Mouse (Mus musculus): ENCODE results near the gene Gimap5.

The Gimap5 gene

GRCm38 (mm10) chr6:48745959-48746889 lies at the start of gene Gimap5:
Gene Gimap5 (plus strand): TSS chr6:48746197.
- DNase-seq (ENCODE audit: low spot score), result peak; percentile 36

DNA sequence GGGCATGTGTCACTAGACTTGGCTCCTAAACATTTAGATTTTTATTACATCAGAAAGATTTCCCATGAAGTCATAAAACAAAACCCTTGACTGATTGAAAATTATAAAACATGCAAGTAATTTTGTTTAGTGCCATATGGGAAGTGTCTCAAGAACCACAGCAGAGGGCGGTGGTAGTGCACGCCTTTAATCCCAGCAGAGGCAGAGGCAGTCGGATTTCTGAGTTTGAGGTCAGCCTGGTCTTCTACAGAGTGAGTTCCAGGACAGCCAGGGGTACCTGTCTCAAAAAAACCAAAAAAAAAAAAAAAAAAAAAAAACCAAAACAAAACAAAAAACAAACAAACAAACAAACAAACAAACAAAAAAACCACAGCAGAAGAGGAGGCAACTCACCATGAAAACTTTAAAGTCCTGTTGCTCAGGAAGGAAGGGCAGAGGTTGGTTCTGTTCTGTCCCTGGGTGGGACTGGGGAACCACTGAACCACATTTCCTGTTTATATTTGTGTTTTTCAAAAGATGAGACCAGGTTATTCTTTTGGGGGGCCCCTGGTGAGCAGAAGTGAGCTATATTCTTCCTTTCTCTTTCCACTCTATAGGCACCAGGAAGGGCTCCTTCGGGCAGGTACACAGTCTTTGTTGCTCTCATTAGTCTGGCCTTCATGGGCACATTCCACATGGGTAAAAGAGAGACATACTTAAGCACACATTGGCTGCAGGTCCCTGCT lies 49.0 kb upstream of the Gimap5 start:
- DNase-seq (ENCODE audit: low spot score), result no peak

DNA sequence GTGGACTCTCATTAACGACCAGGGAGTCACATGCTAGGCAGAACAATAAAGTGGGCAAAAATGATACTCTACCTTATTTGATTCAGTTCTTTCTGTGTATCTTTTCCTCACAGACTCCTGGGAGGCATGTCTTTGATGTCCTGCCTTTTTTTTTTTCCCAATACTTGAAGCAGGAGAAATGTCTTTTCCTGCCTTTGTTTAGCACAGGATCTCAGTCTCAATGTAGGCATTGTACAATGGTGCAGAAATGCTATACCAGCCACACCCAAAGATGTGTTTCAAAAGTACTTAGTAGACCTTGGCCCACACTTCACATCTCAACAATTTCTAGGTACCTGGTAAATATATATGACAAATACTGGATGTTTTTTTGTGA lies 48.5 kb upstream of the Gimap5 start:
- no peak for DNase-seq (ENCODE audit: low spot score)

- no peak for DNase-seq (ENCODE audit: low spot score)
These were observed 47.7 kb upstream of the Gimap5 start for GRCm38 (mm10) chr6:48698066-48698856.

GRCm38 (mm10) chr6:48698888-48699287 lies 47.1 kb upstream of the Gimap5 start:
- no peak for DNase-seq (ENCODE audit: low spot score)

DNA sequence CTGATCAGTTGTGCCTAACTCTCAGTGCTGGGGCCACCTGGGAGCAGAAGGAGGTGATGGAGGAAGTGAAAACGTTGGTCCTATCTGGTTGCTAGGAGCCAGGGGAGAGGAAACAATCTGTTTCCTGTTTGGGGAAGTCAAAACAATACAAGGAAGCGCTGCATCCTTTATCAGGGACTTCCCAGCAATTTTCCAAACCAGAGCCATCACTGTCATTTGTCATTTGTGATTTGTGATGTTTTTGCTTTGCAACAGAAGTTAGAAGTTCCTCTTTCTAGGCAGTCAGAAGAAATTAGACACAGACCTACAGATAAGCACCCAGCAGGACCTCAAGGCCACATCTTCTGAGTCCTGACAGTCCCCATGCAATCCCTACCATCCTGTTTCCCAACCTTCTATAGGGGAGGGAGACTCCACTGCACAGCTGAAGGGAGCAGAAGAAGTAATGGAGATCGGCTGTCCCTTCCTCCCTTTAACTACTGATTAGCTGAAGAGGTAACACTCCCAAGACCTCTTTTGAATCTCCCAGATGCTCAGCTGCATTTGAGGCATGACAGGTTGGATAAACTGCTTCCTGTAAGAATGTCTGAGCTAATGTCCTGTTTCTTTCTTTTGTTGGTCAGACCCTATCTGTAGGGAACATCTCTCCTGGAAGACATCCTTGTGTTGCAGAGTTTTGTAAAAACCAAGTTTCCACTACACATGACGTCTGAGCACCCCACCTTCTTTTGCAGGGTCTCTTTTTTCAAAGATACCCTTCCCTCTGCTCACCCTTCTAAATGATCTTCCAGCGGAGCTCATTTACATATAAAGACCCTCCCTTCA lies 45.5 kb upstream of the Gimap5 start:
- no peak for DNase-seq (ENCODE audit: low spot score)

DNA sequence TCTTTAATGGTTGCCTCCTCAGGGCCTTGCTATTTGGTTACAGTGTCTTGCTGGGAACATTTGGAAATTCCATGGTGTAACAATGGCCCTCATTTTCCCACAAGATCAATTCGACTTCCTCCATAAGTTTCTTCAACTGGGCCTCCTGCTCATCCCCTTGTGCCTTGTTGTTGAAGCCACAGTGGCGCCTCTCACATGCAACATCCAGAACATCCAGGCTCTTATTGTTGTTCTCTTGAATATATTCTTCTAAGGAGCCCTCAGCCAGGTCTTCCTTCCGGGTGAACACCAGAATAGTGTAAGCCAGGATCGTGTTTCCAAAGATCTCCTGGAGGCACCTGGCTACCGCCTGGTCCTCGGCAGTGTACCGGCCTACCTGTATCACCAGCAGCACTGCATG lies 43.9 kb upstream of the Gimap5 start:
- DNase-seq (ENCODE audit: low spot score), result no peak

DNA sequence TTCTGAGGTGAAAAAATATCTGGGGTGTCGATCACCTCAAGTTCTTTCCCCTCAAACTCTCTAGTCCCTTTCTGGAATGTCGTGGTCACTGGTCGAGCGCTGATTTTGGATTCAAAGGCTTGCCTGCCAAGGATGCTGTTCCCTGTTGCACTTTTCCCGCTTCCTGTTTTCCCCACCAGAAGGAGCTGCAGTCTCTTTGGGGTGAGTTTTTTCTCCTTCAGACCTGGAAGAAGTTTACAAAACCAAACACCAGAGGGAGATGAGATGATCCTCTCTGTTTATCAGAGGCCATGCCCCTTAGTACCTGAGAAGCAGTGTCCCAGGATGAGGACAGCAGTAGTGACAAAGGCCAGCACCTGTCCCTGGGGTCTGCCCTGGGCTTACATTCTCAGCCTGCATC lies 43.4 kb upstream of the Gimap5 start:
- no peak for DNase-seq (ENCODE audit: low spot score)

DNA sequence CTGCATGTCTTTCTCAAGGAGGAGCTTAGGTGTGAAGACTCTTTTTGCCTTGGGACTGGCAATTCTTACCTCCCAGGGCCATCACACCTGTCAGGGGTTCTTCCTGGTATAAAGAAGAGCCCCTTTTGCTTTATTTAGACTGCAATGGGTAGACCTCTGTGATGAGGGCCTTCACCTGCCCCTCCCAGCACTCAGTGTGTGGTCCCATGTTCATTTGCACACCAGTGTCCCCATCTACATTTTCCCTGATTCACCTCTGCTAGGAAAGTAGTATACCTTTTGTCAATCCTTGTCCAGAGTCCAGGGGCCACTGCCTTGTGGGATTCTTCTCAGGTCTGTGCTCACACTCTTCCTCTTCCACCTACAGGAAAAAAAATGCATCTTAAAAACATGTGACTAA lies 41.9 kb upstream of the Gimap5 start:
- no peak for DNase-seq (ENCODE audit: low spot score)

- DNase-seq (ENCODE audit: low spot score), result no peak
These were observed 39.9 kb upstream of the Gimap5 start for GRCm38 (mm10) chr6:48706130-48706529.

GRCm38 (mm10) chr6:48718455-48718854 lies 27.5 kb upstream of the Gimap5 start, which contains the start of the genes Gm28053 and Gimap7:
Gene Gm28053 (plus strand): TSS chr6:48718607.
Gene Gimap7 (plus strand): TSS chr6:48718621.
- no peak for DNase-seq (ENCODE audit: low spot score)

DNA sequence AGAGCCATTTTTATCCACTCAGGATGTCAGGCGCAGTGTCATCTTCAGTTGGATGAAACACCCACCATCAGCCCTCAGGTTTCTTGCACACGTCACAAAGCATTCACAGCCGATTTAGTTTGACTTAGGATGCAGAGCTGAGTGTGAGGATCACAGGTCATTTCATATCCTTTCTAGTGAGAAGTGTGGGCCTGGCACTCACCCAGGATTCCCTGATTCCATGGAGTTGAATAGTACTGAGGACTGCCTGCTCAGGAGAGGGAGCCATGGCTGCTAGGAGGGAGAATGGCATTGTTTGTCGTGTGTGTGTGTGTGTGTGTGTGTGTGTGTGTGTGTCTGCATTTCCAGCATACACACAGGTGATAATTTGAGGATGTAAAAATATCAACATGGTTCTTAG lies 25.7 kb upstream of the Gimap5 start:
- no peak for DNase-seq (ENCODE audit: low spot score)

- DNase-seq (ENCODE audit: low spot score), result no peak
These were observed 22.5 kb upstream of the Gimap5 start for GRCm38 (mm10) chr6:48723468-48723867.

DNA sequence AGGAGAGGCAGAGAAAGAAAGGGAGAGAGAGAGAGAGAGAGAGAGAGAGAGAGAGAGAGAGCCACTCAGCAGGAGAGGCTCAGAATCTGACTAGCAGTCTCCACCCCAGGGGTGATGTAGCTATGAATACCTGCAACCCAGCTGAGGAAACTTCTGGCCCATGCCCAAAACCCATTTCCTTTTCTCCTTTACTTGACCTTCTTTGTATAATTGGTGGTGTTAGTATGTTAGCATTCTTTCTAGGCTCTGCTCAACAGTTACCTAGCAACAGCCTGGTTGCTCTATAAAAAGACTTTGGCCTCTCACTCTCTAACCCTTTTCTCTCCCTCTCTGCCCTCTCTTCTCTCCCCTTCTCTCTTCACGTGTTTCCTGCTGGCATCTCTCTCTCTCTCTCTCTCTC lies 20.5 kb upstream of the Gimap5 start:
- no peak for DNase-seq (ENCODE audit: low spot score)

DNA sequence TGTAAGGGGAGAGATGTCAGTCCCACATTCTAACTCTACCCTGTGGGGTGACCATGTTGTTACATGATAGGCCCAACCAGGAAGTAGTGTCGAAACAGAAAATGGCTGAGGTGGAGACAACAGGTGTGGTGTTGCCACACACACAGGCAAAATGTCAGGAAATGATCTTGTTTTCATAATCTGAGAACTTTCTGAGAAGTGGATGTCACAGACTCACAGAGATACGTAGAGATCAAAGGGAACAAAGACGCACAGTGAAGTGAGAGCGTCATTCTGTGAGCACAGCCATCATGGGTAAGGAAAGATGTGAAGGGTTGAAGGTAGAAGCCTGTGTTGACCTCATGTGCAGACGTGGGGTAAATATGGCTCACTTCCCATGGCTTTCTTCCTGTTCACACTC lies 18.2 kb upstream of the Gimap5 start:
- DNase-seq (ENCODE audit: low spot score), result no peak

- DNase-seq (ENCODE audit: low spot score), result no peak
These were observed 13.1 kb upstream of the Gimap5 start for GRCm38 (mm10) chr6:48732864-48733304.

- no peak for DNase-seq (ENCODE audit: low spot score)
These were observed 12.3 kb upstream of the Gimap5 start for GRCm38 (mm10) chr6:48733660-48734059.

DNA sequence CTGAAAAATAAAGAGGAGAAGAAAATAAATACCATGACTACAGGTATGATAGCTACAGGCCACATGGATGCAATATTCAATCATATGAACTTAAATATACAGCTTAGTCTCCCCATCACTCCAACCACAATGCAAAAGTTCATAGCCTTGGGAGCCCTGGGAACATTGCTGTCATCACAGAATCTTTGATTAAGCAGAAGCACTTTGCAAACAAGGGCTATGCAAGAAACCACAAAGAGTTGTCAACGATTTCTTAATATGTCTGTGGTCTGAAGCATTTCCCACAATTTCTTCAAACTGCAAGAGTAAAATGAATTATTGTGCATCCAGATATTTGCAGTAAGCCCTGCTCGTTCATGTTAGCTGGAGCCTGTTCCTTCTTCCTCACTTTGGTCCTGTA lies 8.9 kb upstream of the Gimap5 start:
- DNase-seq (ENCODE audit: low spot score), result no peak

DNA sequence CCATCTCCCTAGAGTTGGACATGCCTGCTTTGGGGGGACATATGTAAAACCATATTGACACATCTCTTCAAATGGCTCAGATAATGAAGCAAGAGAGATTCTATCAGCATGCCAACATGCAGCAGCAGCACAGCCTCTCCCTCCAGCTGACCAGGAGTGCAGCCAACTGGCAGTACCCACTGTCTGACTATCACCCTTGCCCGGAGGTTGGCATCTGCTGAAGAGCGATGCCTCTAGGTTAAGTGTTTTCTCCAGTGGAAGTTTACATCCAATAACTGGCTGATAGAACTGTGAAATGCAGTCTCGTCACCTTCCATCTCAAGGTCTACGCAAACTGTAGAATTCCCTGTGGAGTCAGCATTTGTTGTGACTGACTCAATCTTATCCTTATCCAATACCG lies 8.3 kb upstream of the Gimap5 start:
- peak; percentile 12 for DNase-seq (ENCODE audit: low spot score)

- DNase-seq (ENCODE audit: low spot score), result no peak
These were observed 6.8 kb upstream of the Gimap5 start, which contains the start of gene Gimap1 for GRCm38 (mm10) chr6:48738961-48739779. Gene Gimap1 (plus strand): TSS chr6:48739054.

- no peak for DNase-seq (ENCODE audit: low spot score)
These were observed 6.3 kb upstream of the Gimap5 start for GRCm38 (mm10) chr6:48739780-48740055.

All from adipocyte (in vitro differentiated cells).